In the genomic region with DNA sequence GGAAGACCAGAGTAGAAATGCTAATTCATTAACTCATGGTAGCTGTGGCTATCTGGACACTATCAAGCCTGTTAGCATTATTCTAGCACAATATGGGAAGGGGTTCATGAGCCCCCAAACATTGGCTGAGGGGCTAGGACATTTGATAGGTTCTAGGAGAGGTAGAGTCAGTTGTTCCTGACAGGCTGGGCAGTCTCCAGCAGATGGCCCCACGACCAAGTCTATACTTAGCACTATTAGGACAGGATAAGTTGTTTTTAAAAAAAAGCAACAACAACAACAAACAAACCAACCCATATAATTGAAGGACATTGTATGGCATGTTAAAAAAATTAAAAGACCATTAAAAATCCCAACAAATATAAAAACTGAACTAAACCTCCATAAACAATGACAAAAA, we compare ENCODE assay signal across 16 mouse cellular contexts. TPM values are rescaled to one million over a fixed set of nuclear protein-coding genes. Genes with fewer than 3 reads are reported as not detected.
DNase-seq lines count a peak whose midpoint lies in the region; ATAC-seq and TF ChIP-seq lines count a peak whose summit lies in the region.
"Had no signal": no experiment of that assay in that cellular context is flagged by ENCODE, and none has a peak within 500 bp of the region (broad histone marks: within the 10 kb centered on the region; RNA-seq: fewer than 3 reads in every experiment).

No protein-coding gene starts in this region.

- no peaks in the 10 kb centered on the region for H3K4me1 ChIP-seq in forebrain, postnatal 0 days (ENCODE audit: insufficient read depth)
- no peaks in the 10 kb centered on the region for H3K4me1 ChIP-seq in forebrain, embryonic 11.5 days (replicated peaks; ENCODE audit: control insufficient read depth, insufficient read depth, low read length)
- no peaks in the 10 kb centered on the region for H3K4me1 ChIP-seq in ES-Bruce4 (ENCODE audit: control insufficient read depth, insufficient read depth, low read length)
- H3K4me1 ChIP-seq: limb, embryonic 10.5 days; liver, embryonic 13.5 days had no signal

- H3K4me2 ChIP-seq in forebrain, postnatal 0 days (ENCODE audit: low read depth), result no peak overlapping the region
- no peak overlapping the region for H3K4me2 ChIP-seq in forebrain, embryonic 11.5 days (ENCODE audit: low read depth, low read length, severe bottlenecking)
- H3K4me2 ChIP-seq: liver, embryonic 13.5 days had no signal

- no peak for TF ChIP-seq EP300 in ES-Bruce4 (IDR thresholded peaks at IDR 0.05; ENCODE audit: insufficient read depth, low read depth, low read length)

- no peak for TF ChIP-seq POLR2A in ES-Bruce4 (IDR thresholded peaks at IDR 0.05; ENCODE audit: insufficient read depth, low read length)

- DNase-seq in forebrain, postnatal 0 days, result no peak
- DNase-seq in forebrain, embryonic 11.5 days (ENCODE audit: low spot score), result no peak
- DNase-seq in kidney, postnatal 4 days, result peak; percentile 12 to 14
- DNase-seq in kidney, adult 11 months, result no peak
- DNase-seq in adipocyte (ENCODE audit: low spot score), result peak; percentile 36
- no peak for DNase-seq in urinary bladder, postnatal 14 days (ENCODE audit: low spot score)
- DNase-seq: adrenal gland, postnatal 10 days; cerebellum, postnatal 36 days; gastrocnemius, postnatal 10 days; liver, embryonic 13.5 days had no signal

- WGBS in forebrain, postnatal 0 days, result 67% methylated on average over 1 of the region's 1 CpGs
- 71% methylated on average over 1 of the region's 1 CpGs for whole genome bisulfite sequencing in forebrain, embryonic 11.5 days

- H3K36me3 ChIP-seq in forebrain, postnatal 0 days (ENCODE audit: insufficient read depth), result 0 out of 2 replicates have a peak, but pooled peaks cover 6% of the 10 kb centered on the region
- H3K36me3 ChIP-seq in forebrain, embryonic 11.5 days (ENCODE audit: control insufficient read depth, insufficient read depth, low read length), result no peaks in the 10 kb centered on the region; the same call in 1 of the 2 replicates
- H3K36me3 ChIP-seq in ES-Bruce4 (ENCODE audit: control insufficient read depth, insufficient read depth, low read length, poor library complexity, severe bottlenecking), result peaks cover 22% of the 10 kb centered on the region

- H3K9ac ChIP-seq in forebrain, postnatal 0 days, result no peak overlapping the region
- no peak overlapping the region for H3K9ac ChIP-seq in forebrain, embryonic 11.5 days (ENCODE audit: low read length)
- no peak overlapping the region for H3K9ac ChIP-seq in ES-Bruce4 (ENCODE audit: low read depth, poor library complexity, severe bottlenecking)
- H3K9ac ChIP-seq: liver, embryonic 13.5 days had no signal

- no peaks in the 10 kb centered on the region for H3K27me3 ChIP-seq in forebrain, postnatal 0 days (ENCODE audit: insufficient read depth, low read length)
- no peaks in the 10 kb centered on the region for H3K27me3 ChIP-seq in forebrain, embryonic 11.5 days (ENCODE audit: control insufficient read depth, insufficient read depth, low read length)
- H3K27me3 ChIP-seq in ES-Bruce4 (ENCODE audit: control insufficient read depth, insufficient read depth, low read length, poor library complexity, severe bottlenecking), result no peaks in the 10 kb centered on the region
- H3K27me3 ChIP-seq: liver, embryonic 13.5 days; megakaryocyte, embryonic 14.5 days had no signal

- no peak for ATAC-seq in forebrain, postnatal 0 days
- ATAC-seq in forebrain, embryonic 11.5 days (replicated peaks; ENCODE audit: low FRiP score), result no peak
- ATAC-seq: lung, postnatal 0 days; midbrain, embryonic 16.5 days had no signal

- no peak overlapping the region for H3K4me3 ChIP-seq in forebrain, postnatal 0 days (ENCODE audit: low read depth, low read length)
- no peak overlapping the region for H3K4me3 ChIP-seq in forebrain, embryonic 11.5 days (ENCODE audit: low read depth, low read length)
- H3K4me3 ChIP-seq in ES-Bruce4 (ENCODE audit: low read depth, low read length), result no peak overlapping the region
- H3K4me3 ChIP-seq: erythroblast, embryonic 14.5 days; limb, embryonic 10.5 days; liver, embryonic 13.5 days; megakaryocyte, embryonic 14.5 days had no signal

- H3K9me3 ChIP-seq in forebrain, postnatal 0 days (ENCODE audit: low read length), result no peaks in the 10 kb centered on the region
- H3K9me3 ChIP-seq in forebrain, embryonic 11.5 days (ENCODE audit: control insufficient read depth, low read length), result no peaks in the 10 kb centered on the region
- 0 out of 2 replicates have a peak, but pooled peaks cover 3% of the 10 kb centered on the region for H3K9me3 ChIP-seq in ES-Bruce4 (replicated peaks; ENCODE audit: control insufficient read depth, insufficient read depth, low read length, poor library complexity, severe bottlenecking)
- H3K9me3 ChIP-seq: limb, embryonic 10.5 days; liver, embryonic 13.5 days; megakaryocyte, embryonic 14.5 days had no signal

- 0 out of 2 replicates have a peak, but pooled peaks have one; percentile 7 for TF ChIP-seq CTCF in forebrain, postnatal 0 days (IDR thresholded peaks at IDR 0.05; ENCODE audit: low read depth)
- peak; percentile 2 for TF ChIP-seq CTCF in ES-Bruce4 (IDR thresholded peaks at IDR 0.05; ENCODE audit: low read depth, low read length)

- no peak overlapping the region for H3K27ac ChIP-seq in forebrain, postnatal 0 days (ENCODE audit: low read depth, low read length)
- H3K27ac ChIP-seq in forebrain, embryonic 11.5 days (ENCODE audit: low read depth, low read length), result no peak overlapping the region
- no peak overlapping the region for H3K27ac ChIP-seq in ES-Bruce4 (ENCODE audit: insufficient read depth, low read length)
- H3K27ac ChIP-seq: limb, embryonic 10.5 days; liver, embryonic 13.5 days had no signal

RNA-seq across cellular contexts. Expression of gene Mbd5, which starts 35.1 kb away (rescaled TPM):
- 22.6 and 35.6 TPM in 2 replicates for total RNA-seq in forebrain, postnatal 0 days (2014; rRNA removed)
- polyA plus RNA-seq in forebrain, postnatal 0 days (2015; fragmentation: Nextera tagmentation; extraction: Ambion mirVana), result 18.1 and 23.1 TPM in 2 replicates
- polyA plus RNA-seq in forebrain, embryonic 11.5 days (2014; fragmentation: Nextera tagmentation; extraction: Ambion mirVana), result 32.9 and 35.0 TPM in 2 replicates
- 24.7 and 26.1 TPM in 2 replicates for polyA plus RNA-seq in ES-Bruce4 (2011; ENCODE audit: insufficient read depth, insufficient read length, low read depth, missing spikeins)

RNA-seq across cellular contexts. Expression of gene Orc4, which starts 35.9 kb away (rescaled TPM):
- 88.9 and 99.6 TPM in 2 replicates for total RNA-seq in forebrain, postnatal 0 days (2014; rRNA removed)
- 69.2 and 78.1 TPM in 2 replicates for polyA plus RNA-seq in forebrain, postnatal 0 days (2015; fragmentation: Nextera tagmentation; extraction: Ambion mirVana)
- polyA plus RNA-seq in forebrain, embryonic 11.5 days (2014; fragmentation: Nextera tagmentation; extraction: Ambion mirVana), result 136 and 154 TPM in 2 replicates
- 185 and 211 TPM in 2 replicates for polyA plus RNA-seq in ES-Bruce4 (2011; ENCODE audit: insufficient read depth, insufficient read length, low read depth, missing spikeins)

Comparison
In these comparisons a context has a peak if more than half of its experiments do, and no peak if none do; other contexts are left out.
1. DNase-seq: peak in kidney, postnatal 4 days (2 of 2) and adipocyte (single experiment); none in forebrain, postnatal 0 days (single experiment), forebrain, embryonic 11.5 days (single experiment), kidney, adult 11 months (single experiment) and urinary bladder, postnatal 14 days (single experiment).